Mouse (Mus musculus): ENCODE results near the gene Ndst2.
"Not testable (repeated sequence)": the region's sequence is repeated elsewhere in the genome, so short reads cannot be mapped to it uniquely, and the experiment has no call there.

Ndst2 gene

GRCm38 (mm10) chr14:20735892-20736390, 1.6 kb upstream of the Ndst2 start:
- DNase-seq, result no peak

DNA sequence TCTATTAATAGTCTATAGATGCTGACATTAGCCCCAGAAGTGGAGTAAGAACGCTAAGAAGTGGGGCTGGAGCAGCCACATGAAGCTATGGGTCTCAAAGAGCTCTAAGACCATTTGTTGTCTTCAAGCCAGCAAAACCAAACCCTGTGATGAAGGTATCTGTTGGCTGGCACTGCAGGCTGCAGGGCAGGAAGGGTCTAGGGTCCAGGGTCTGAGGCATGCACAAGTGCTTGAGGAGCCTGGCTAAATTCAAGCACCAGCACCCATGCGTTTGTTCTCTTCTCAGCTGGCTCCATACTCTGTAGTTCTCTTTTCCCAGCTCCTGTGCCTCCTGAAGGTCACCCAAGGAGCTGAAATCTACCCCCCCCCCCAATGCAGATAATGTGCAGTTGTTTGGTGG, 690 bp upstream of the Ndst2 start:
- DNase-seq, result no peak

DNA sequence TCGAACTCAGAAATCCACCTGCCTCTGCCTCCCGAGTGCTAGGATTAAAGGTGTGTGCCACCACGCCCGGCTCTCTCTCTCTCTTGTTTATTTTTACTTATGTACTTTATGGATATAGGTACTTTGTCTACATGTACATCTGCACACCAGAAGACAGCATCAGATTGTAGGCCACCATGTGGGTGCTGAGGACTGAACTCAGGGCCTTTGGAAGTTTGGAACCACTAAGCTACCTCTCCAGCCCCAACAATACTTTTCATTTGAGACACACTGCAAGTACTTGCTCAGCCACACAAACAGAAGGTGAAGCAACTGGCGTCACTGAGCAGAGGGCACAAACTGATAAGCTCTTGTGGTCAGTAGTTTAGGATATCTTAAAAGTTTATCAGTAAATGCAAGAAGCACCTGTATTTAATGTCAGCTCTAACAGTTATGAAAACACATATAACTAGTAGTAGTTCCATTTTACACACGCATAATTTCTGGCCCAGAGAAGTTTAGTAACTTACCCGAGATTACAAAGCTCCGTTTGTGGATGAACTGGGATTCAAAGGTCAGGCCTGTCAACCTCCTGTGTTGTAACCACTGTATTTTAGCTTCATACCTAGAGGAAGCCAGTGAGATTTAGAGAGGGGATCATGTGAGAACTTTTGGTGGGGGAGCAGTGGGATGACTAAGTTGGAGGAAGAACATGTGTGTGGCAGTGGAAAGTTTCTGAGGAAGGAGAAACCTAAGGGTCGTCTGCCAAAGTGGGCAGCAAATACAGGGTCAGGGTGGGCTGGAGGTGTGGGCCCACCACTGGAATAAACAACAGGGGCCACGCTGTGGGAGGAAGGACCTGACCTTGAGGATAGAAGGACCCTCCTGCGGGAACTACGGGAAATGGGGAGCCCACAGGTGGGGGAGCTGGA, 1.1 kb downstream of the Ndst2 start:
- no peak for DNase-seq

DNA sequence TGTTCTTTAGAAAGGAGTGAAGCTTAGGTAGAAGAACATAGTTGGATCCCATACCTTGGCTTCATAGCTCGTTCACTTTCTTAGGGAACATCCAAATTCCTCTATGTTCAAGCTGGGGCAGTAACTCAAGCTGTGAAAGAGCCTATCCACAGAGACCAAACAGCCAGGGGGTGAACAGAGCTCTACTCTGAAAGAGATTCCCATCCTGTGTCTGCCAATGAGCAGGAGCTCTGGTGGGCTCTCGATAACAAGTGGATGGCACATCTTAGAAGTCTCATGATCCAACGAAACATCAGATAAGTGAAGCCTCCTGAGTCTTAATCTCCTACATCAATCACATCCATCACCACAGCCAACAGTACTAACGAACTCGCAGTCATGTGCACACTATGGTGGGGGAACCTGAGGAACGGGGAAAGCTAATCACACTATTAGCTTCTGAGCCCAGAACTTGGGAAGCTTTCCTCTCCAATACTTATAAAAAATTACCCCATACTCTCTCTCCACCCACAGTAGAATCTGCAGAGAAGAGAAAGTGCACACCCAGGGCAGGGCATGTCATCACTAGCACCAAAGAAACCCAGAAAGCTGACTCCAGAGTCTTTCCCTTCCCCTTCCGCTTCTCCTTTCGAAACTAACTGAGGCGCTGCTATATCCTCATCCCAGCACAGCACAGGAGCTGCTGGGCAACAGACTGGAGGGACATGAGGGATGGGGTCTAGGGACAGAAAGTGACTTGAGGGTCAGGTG, 3.3 kb downstream of the Ndst2 start:
- DNase-seq, result no peak

DNA sequence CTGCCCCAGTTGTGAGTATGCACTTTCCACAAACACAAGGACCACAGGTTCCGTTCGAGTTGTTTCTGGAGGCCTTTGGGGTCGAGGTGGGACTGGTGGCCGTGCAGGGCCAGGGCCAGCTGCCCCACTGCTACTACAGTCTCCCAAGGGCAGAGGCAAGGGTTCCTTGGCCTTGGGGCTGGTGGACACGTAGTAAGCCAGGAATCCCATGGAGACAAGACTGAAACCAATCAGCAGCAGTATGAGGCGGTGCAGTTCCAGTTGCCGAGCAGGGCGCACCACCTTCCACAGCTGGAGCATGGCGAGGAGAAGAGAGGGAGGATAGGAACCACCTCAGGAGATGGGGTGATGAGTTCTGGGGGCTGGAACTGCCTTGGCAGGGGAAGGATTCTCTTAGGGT, 4.5 kb downstream of the Ndst2 start:
- DNase-seq, result no peak

- no peak for DNase-seq
Observed at GRCm38 (mm10) chr14:20725660-20726339, 8.6 kb downstream of the Ndst2 start.

- DNase-seq, result peak; percentile 71
Observed at GRCm38 (mm10) chr14:20724043-20724442, 10.3 kb downstream of the Ndst2 start.

GRCm38 (mm10) chr14:20723006-20723405, 11.4 kb downstream of the Ndst2 start:
- DNase-seq, result no peak

GRCm38 (mm10) chr14:20721371-20721770, 13.0 kb downstream of the Ndst2 start:
- DNase-seq, result no peak

DNA sequence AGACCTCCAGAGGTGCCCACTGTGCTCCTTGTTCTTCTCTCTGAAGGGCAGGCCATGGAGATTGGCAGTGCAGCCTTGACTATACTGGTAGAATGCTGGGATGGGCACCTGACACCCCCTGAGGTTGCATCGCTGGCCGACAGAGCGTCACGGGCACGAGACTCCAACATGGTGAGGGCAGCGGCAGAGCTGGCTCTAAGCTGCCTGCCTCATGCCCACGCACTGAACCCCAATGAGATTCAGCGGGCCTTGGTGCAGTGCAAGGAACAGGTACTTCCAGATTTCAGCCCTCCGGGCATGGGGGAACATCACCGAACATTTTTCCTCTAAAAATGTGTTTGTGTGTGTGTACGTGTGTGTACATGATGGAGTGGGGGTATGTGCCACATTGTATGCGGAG, 14.6 kb downstream of the Ndst2 start:
- no peak for DNase-seq

GRCm38 (mm10) chr14:20718443-20718842, 15.9 kb downstream of the Ndst2 start:
- DNase-seq, result no peak

DNA sequence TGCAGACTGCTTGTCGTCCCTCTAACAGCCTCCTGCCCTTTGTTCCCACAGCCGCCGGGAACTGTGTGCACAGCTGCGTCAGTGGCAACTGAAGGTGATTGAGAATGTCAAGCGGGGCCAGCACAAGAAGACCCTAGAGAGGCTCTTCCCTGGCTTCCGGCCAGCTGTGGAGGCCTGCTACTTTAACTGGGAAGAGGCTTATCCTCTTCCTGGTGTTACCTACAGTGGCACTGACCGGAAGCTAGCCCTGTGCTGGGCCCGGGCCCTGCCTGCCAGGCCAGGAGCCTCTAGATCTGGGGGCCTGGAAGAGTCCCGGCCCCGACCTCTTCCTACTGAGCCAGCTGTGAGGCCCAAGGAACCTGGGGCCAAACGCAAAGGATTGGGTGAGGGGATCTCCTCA, 20.5 kb downstream of the Ndst2 start:
- no peak for DNase-seq

GRCm38 (mm10) chr14:20708239-20708638, 26.1 kb downstream of the Ndst2 start:
- DNase-seq, result no peak

- peak; percentile 90 for DNase-seq
Observed at GRCm38 (mm10) chr14:20707201-20708190, 26.9 kb downstream of the Ndst2 start, which contains the start of gene Zswim8. Gene Zswim8 (plus strand): TSS chr14:20707552.

GRCm38 (mm10) chr14:20703461-20703860, 30.9 kb downstream of the Ndst2 start:
- DNase-seq, result not testable (repeated sequence)

GRCm38 (mm10) chr14:20702741-20703381, 31.5 kb downstream of the Ndst2 start, which contains the start of gene Chchd1:
Gene Chchd1 (plus strand): TSS chr14:20703006.
- DNase-seq, result peak; percentile 90

GRCm38 (mm10) chr14:20702096-20702740, 32.1 kb downstream of the Ndst2 start:
- DNase-seq, result no peak

DNA sequence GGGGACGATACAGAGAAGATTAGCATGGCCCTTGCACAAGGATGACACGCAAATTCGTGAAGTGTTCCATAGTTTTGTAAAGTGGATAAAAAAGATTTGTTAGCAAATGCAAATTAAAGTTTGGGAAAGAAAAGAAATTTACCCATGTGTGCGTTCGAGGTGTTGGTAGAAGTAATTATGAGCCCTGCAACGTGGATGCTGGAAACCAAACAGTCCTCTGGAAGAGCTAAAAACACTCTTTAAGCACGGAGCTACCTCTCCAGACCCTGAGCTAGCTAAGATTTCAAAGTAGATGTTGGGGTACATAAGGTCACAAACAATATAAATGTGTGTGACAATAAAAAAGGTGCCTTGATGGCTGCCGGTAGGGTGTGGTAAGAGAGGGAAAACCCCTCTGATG, 32.8 kb downstream of the Ndst2 start:
- no peak for DNase-seq

- no peak for DNase-seq
Observed at GRCm38 (mm10) chr14:20700362-20700761, 34.0 kb downstream of the Ndst2 start.

GRCm38 (mm10) chr14:20698515-20698914, 35.8 kb downstream of the Ndst2 start:
- no peak for DNase-seq

DNA sequence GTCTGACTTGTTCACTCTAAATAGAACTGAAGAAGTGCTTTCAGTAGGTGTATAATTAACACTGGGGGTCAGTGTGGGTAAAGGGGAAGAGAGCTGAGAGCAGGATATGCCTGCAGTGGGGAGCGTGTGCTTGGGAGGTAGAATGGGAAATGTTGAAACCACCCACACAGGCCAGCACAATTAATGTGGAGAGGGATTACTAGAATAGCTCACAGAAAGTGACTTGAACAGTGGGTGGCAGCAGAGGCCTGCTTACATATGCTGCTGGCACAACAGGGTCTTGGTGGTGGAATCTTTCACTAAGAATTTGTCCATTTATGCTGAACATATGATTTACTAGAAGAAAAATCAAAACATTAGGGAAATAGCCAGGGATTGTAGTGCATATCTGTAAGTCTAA, 37.4 kb downstream of the Ndst2 start:
- peak; percentile 28 for DNase-seq

Data from cerebellum, adult 8-10 months (tissue).